Mouse (Mus musculus): ENCODE data around the gene F3. TPM values are rescaled to one million over a fixed set of nuclear protein-coding genes. Genes with fewer than 3 reads are reported as not detected.
A peak's percentile ranks its signal among the peaks of the same experiment; 100 is the strongest.

Gene F3
- 15.6 TPM for polyA plus RNA-seq (2012; fragmentation: generic; extraction: Trizol)
- long read RNA-seq, experiment 1, transcript F3-201 (6 exons, 1,872 nt), result major isoform, 78 of 85 reads
- long read RNA-seq, experiment 1, partial matches to known transcripts, result 4 of 85 reads
- long read RNA-seq, experiment 1, other reads (novel, unspliced or antisense), result 3 of 85 reads
- long read RNA-seq, experiment 2, transcript F3-201 (6 exons, 1,872 nt), result major isoform, 102 of 108 reads
- long read RNA-seq, experiment 2, partial matches to known transcripts, result 2 of 108 reads
- long read RNA-seq, experiment 2, other reads (novel, unspliced or antisense), result 4 of 108 reads

- Histone ChIP-seq H3K4me3 (ENCODE audit: insufficient read depth, poor library complexity, severe bottlenecking) (peak within 1 kb of the TSS; percentile 56), H3K27me3 (ENCODE audit: control insufficient read depth, insufficient read depth, insufficient read length) (no peaks in the 10 kb centered on the region), H3ac (ENCODE audit: control insufficient read depth, insufficient read length, low read depth) (peak within 1 kb of the TSS; percentile 86), H3K79me2 (ENCODE audit: control insufficient read depth, insufficient read depth) (peaks cover 59% of the 10 kb centered on the region), H3K36me3 (ENCODE audit: control insufficient read depth, insufficient read depth) (peaks cover 39% of the 10 kb centered on the region), H3K79me3 (ENCODE audit: low read depth) (peaks cover 37% of the 10 kb centered on the region)
- TF ChIP-seq USF1 (IDR thresholded peaks at IDR 0.05; ENCODE audit: low read depth), result no peak
- TF ChIP-seq MYOG (IDR thresholded peaks at IDR 0.05; ENCODE audit: control insufficient read depth, extremely low read depth, insufficient read length), result no peak
- no peak for TF ChIP-seq CEBPB (IDR thresholded peaks at IDR 0.05; ENCODE audit: low read depth)
- TF ChIP-seq FOSL1 (IDR thresholded peaks at IDR 0.05; ENCODE audit: insufficient read depth, low read length, poor library complexity, severe bottlenecking), result no peak
- TF ChIP-seq CTCF (IDR thresholded peaks at IDR 0.05; ENCODE audit: control insufficient read depth, insufficient read depth, insufficient read length), result peak; percentile 92
- TF ChIP-seq MAX (IDR thresholded peaks at IDR 0.05), result peak; percentile 43
These were observed at the start of gene F3 for GRCm38 (mm10) chr3:121722971-121723844. TSS of gene F3 (plus strand) at chr3:121723537.

- no peaks in the 10 kb centered on the region for H3K79me2 ChIP-seq (ENCODE audit: control insufficient read depth, insufficient read depth)
- no peaks in the 10 kb centered on the region for H3K27me3 ChIP-seq (ENCODE audit: control insufficient read depth, insufficient read depth, insufficient read length)
- no peak overlapping the region for H3ac ChIP-seq (ENCODE audit: control insufficient read depth, insufficient read length, low read depth)
- no peaks in the 10 kb centered on the region for H3K79me3 ChIP-seq (ENCODE audit: low read depth)
- TF ChIP-seq FOSL1 (IDR thresholded peaks at IDR 0.05; ENCODE audit: insufficient read depth, low read length, poor library complexity, severe bottlenecking) (no peak), CEBPB (IDR thresholded peaks at IDR 0.05; ENCODE audit: low read depth) (no peak), MAX (IDR thresholded peaks at IDR 0.05) (no peak), MYOD1 (IDR thresholded peaks at IDR 0.05; ENCODE audit: control insufficient read depth, insufficient read length, low read depth) (no peak), USF1 (IDR thresholded peaks at IDR 0.05; ENCODE audit: low read depth) (no peak), CTCF (IDR thresholded peaks at IDR 0.05; ENCODE audit: control insufficient read depth, insufficient read depth, insufficient read length) (no peak), MYOG (IDR thresholded peaks at IDR 0.05; ENCODE audit: control insufficient read depth, extremely low read depth, insufficient read length) (no peak)
- H3K36me3 ChIP-seq (ENCODE audit: control insufficient read depth, insufficient read depth), result no peaks in the 10 kb centered on the region
- no peak overlapping the region for H3K4me3 ChIP-seq (ENCODE audit: insufficient read depth, poor library complexity, severe bottlenecking)
These were observed 44.4 kb upstream of the F3 start for GRCm38 (mm10) chr3:121678935-121679334.

GRCm38 (mm10) chr3:121679443-121679842 is 43.9 kb upstream of the F3 start:
- no peak overlapping the region for H3ac ChIP-seq (ENCODE audit: control insufficient read depth, insufficient read length, low read depth)
- H3K4me3 ChIP-seq (ENCODE audit: insufficient read depth, poor library complexity, severe bottlenecking), result no peak overlapping the region
- TF ChIP-seq FOSL1 (IDR thresholded peaks at IDR 0.05; ENCODE audit: insufficient read depth, low read length, poor library complexity, severe bottlenecking) (no peak), CTCF (IDR thresholded peaks at IDR 0.05; ENCODE audit: control insufficient read depth, insufficient read depth, insufficient read length) (no peak), USF1 (IDR thresholded peaks at IDR 0.05; ENCODE audit: low read depth) (no peak), MYOG (IDR thresholded peaks at IDR 0.05; ENCODE audit: control insufficient read depth, extremely low read depth, insufficient read length) (no peak)
- H3K79me2 ChIP-seq (ENCODE audit: control insufficient read depth, insufficient read depth), result no peaks in the 10 kb centered on the region
- H3K27me3 ChIP-seq (ENCODE audit: control insufficient read depth, insufficient read depth, insufficient read length), result no peaks in the 10 kb centered on the region
- H3K36me3 ChIP-seq (ENCODE audit: control insufficient read depth, insufficient read depth), result no peaks in the 10 kb centered on the region
- no peaks in the 10 kb centered on the region for H3K79me3 ChIP-seq (ENCODE audit: low read depth)

GRCm38 (mm10) chr3:121680187-121680586 is 43.1 kb upstream of the F3 start:
- H3K4me3 ChIP-seq (ENCODE audit: insufficient read depth, poor library complexity, severe bottlenecking), result no peak overlapping the region
- H3ac ChIP-seq (ENCODE audit: control insufficient read depth, insufficient read length, low read depth), result no peak overlapping the region
- TF ChIP-seq USF1 (IDR thresholded peaks at IDR 0.05; ENCODE audit: low read depth), result no peak
- TF ChIP-seq FOSL1 (IDR thresholded peaks at IDR 0.05; ENCODE audit: insufficient read depth, low read length, poor library complexity, severe bottlenecking), result no peak
- no peak for TF ChIP-seq CTCF (IDR thresholded peaks at IDR 0.05; ENCODE audit: control insufficient read depth, insufficient read depth, insufficient read length)
- TF ChIP-seq MAX (IDR thresholded peaks at IDR 0.05), result no peak
- TF ChIP-seq MYOG (IDR thresholded peaks at IDR 0.05; ENCODE audit: control insufficient read depth, extremely low read depth, insufficient read length), result no peak
- no peak for TF ChIP-seq MYOD1 (IDR thresholded peaks at IDR 0.05; ENCODE audit: control insufficient read depth, insufficient read length, low read depth)
- TF ChIP-seq CEBPB (IDR thresholded peaks at IDR 0.05; ENCODE audit: low read depth), result no peak
- no peaks in the 10 kb centered on the region for H3K79me2 ChIP-seq (ENCODE audit: control insufficient read depth, insufficient read depth)
- no peaks in the 10 kb centered on the region for H3K27me3 ChIP-seq (ENCODE audit: control insufficient read depth, insufficient read depth, insufficient read length)
- no peaks in the 10 kb centered on the region for H3K36me3 ChIP-seq (ENCODE audit: control insufficient read depth, insufficient read depth)
- H3K79me3 ChIP-seq (ENCODE audit: low read depth), result no peaks in the 10 kb centered on the region

- no peak overlapping the region for H3K4me3 ChIP-seq (ENCODE audit: insufficient read depth, poor library complexity, severe bottlenecking)
- peak; percentile 92 for TF ChIP-seq USF1 (IDR thresholded peaks at IDR 0.05; ENCODE audit: low read depth)
- TF ChIP-seq MYOD1 (IDR thresholded peaks at IDR 0.05; ENCODE audit: control insufficient read depth, insufficient read length, low read depth), result no peak
- no peak for TF ChIP-seq FOSL1 (IDR thresholded peaks at IDR 0.05; ENCODE audit: insufficient read depth, low read length, poor library complexity, severe bottlenecking)
- no peak for TF ChIP-seq MAX (IDR thresholded peaks at IDR 0.05)
- no peaks in the 10 kb centered on the region for H3K79me3 ChIP-seq (ENCODE audit: low read depth)
- H3K36me3 ChIP-seq (ENCODE audit: control insufficient read depth, insufficient read depth), result no peaks in the 10 kb centered on the region
- no peaks in the 10 kb centered on the region for H3K27me3 ChIP-seq (ENCODE audit: control insufficient read depth, insufficient read depth, insufficient read length)
- no peaks in the 10 kb centered on the region for H3K79me2 ChIP-seq (ENCODE audit: control insufficient read depth, insufficient read depth)
- H3ac ChIP-seq (ENCODE audit: control insufficient read depth, insufficient read length, low read depth), result no peak overlapping the region
These were observed 40.6 kb upstream of the F3 start for GRCm38 (mm10) chr3:121682439-121683411.
